Mouse (Mus musculus): ENCODE measurements around the gene Rbbp6. TPM values are rescaled to one million over a fixed set of nuclear protein-coding genes. Genes with fewer than 3 reads are reported as not detected.

Gene Rbbp6
- total RNA-seq, 1 experiment from 2014 or later: 133 TPM

GRCm38 (mm10) chr7:123030709-123031181 is 65.3 kb downstream of the Rbbp6 start:
- ATAC-seq (ENCODE audit: extremely low read depth, insufficient number of reproducible peaks, low FRiP score, poor library complexity, severe bottlenecking): no peak

GRCm38 (mm10) chr7:123031211-123031743 is 65.8 kb downstream of the Rbbp6 start:
- ATAC-seq (ENCODE audit: extremely low read depth, insufficient number of reproducible peaks, low FRiP score, poor library complexity, severe bottlenecking): no peak

DNA sequence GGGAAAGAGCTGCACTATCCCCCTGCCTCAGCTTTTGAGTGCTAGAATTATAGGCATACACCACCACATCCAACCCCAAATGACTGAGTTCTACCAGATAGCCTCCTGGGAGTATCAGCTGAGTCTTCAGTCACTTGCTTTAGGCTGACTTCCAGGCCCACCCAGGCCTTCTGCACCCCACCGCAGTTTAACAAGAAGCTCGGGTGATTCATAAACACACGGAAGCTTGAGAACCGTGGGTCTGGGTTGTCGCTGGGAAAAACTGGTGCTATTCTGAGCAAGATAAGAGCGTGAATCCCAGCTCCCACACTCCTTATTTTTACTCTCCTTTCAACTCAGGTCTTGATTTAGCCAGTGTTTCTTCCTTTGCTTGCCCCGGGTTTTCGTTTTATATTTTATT is 69.8 kb downstream of the Rbbp6 start:
- ATAC-seq (ENCODE audit: extremely low read depth, insufficient number of reproducible peaks, low FRiP score, poor library complexity, severe bottlenecking): no peak

- no peak for ATAC-seq (ENCODE audit: extremely low read depth, insufficient number of reproducible peaks, low FRiP score, poor library complexity, severe bottlenecking)
These were observed 73.8 kb downstream of the Rbbp6 start for GRCm38 (mm10) chr7:123039302-123039701.

DNA sequence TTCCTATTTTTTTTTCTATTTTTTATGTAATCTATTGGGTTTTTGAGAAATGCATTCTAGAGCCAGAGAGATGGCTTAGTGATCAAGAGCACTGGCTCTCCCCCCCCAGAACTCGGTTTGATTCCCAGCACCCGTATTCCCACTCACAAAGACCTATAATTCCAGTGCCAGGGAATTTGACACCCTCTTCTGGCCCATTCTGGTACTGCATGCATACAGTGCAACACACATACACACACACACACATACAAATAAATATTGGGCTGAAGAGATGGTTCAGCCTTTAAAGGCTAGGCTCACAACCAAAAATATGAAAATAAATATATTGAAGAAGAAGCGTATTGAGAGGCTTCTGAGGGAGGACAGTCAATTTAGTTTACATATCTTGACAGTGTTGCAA is 79.7 kb downstream of the Rbbp6 start:
- ATAC-seq (ENCODE audit: extremely low read depth, insufficient number of reproducible peaks, low FRiP score, poor library complexity, severe bottlenecking): no peak

DNA sequence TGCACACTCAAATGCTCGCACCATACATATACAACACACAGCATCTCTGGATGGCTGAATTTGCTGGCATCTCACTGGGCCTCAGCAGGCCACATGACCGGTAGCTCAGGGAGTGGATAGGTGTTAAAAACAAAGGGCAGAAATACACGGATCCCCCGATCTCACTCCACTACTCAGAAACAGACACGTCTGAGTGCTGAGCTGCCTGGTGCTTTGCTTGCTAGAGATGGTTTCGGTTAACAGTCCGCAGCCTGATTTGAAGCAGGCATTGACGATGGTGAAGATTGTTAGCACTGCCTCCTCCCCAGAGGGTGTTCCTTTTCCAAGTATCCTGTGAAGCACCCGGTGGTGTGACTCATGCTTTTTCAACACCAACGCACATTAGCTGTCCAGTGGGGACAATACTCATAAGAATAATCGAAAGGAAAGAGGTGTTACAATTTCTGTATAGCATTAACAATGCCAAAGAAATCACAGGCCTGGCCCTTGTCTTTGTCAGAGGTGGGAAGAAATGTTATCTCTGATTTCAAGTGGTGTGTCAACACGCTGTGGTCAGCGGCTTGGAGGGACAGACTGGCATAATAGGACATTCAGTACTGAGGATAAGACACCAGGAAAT is 81.1 kb downstream of the Rbbp6 start:
- ATAC-seq (ENCODE audit: extremely low read depth, insufficient number of reproducible peaks, low FRiP score, poor library complexity, severe bottlenecking): no peak

Other genes with a start within 250 kb of the Rbbp6 start
- gene Tnrc6a, start 158.2 kb downstream of the Rbbp6 start, total RNA-seq (2017): 108 and 112 TPM in 2 replicates
- 0.35 and 1.6 TPM in 2 replicates for gene Slc5a11, start 249.1 kb downstream of the Rbbp6 start, total RNA-seq (2017)

Measured in neutrophil, adult 5-6 weeks (primary cell).